Mouse (Mus musculus) heart, postnatal 0 days (tissue): ENCODE data around the gene Ptrh1.

Experiments
- CTCF ChIP-seq: IDR thresholded peaks from 2 replicates; pipeline ENCODE4 v1.5.1; 2016; ENCODE audit warnings: antibody characterized with exemption, control low read depth, low read depth
- EP300 ChIP-seq: IDR thresholded peaks from 2 replicates; pipeline ENCODE4 v1.6.1; 2016; ENCODE audit warnings: antibody characterized with exemption, low read depth

DNA sequence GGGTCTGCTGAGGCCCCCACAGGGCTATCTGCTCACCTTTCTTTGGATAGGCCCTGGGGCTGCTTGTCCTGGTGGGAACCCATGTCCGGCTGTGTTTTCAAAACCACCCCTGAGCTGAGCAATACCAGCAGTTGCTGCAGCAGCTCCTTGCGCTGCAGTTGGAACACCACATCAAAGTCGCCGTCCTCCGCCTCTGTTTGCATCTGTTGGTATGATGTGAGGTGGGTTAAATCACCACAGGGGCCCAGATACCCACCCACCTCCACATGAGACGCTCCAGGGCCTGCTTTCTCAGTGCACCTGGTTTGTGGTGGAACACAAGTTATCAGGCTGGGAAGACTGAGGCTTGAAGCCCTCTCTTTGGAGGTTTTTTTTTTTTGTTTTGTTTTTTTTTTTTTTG, 2.5 kb downstream of the Ptrh1 start:
- no peak for TF ChIP-seq CTCF
- no peak for TF ChIP-seq EP300
